Mouse (Mus musculus): Measurements from ENCODE around the gene E130114P18Rik.

E130114P18Rik gene

GRCm38 (mm10) chr4:97564656-97565055 is 213.2 kb downstream of the E130114P18Rik start:
- in situ Hi-C loops (cut with MboI), result no loop called here

- in situ Hi-C loops (cut with MboI), result no loop called here
These were observed 213.7 kb downstream of the E130114P18Rik start for GRCm38 (mm10) chr4:97564199-97564598.

GRCm38 (mm10) chr4:97557585-97557984 is 220.3 kb downstream of the E130114P18Rik start:
- in situ Hi-C loops (cut with MboI), result no loop called here

- in situ Hi-C loops (cut with MboI), result no loop called here
These were observed 233.9 kb downstream of the E130114P18Rik start for GRCm38 (mm10) chr4:97544016-97544415.

- in situ Hi-C loops (cut with MboI), result no loop called here
These were observed 245.8 kb downstream of the E130114P18Rik start for GRCm38 (mm10) chr4:97532072-97532471.

DNA sequence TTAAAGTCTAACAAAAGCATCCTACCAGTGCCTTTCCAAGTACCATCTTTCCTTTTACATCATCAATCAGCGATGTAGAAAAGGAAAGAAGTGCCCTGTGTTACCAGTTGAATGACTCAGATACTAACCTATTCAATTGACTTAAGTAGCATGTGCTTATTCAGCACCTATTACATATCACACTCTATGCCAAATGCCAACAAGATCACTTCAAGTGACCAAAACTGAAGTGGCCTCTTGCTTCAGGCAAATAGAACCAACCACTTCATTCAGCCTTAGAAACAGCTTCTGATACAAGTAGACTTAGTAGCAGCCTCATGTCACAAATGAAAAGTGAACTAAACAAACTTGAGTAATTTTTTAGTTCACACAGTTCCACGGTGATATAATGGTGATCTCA is 249.4 kb downstream of the E130114P18Rik start:
- in situ Hi-C loops (cut with MboI), result no loop called here

All from mature B cell (primary cell).